Mouse (Mus musculus): ENCODE measurements around the gene 1700001P01Rik.
"Not testable (repeated sequence)": the region's sequence is repeated elsewhere in the genome, so short reads cannot be mapped to it uniquely, and the experiment has no call there.

1700001P01Rik gene

DNA sequence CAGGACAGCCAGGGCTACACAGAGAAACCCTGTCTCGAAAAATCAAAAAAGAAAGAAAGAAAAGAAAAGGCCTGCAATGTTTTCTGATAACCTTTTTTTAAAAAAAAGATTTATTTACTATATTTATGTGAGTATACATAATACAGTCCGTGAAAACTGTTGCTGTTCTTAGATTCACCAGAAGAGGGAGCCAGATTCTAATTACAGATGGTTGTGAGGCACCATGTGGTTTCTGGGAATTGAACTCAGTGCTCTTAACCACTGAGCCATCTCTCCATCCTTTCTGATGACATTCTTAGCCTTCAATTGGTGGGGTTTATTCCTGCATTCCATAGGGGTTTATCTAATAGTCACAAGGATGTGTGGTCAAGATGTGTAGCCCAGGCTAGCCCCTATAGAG is 17.4 kb upstream of the 1700001P01Rik start:
- peak; percentile 52 for DNase-seq (ENCODE audit: low spot score)

DNA sequence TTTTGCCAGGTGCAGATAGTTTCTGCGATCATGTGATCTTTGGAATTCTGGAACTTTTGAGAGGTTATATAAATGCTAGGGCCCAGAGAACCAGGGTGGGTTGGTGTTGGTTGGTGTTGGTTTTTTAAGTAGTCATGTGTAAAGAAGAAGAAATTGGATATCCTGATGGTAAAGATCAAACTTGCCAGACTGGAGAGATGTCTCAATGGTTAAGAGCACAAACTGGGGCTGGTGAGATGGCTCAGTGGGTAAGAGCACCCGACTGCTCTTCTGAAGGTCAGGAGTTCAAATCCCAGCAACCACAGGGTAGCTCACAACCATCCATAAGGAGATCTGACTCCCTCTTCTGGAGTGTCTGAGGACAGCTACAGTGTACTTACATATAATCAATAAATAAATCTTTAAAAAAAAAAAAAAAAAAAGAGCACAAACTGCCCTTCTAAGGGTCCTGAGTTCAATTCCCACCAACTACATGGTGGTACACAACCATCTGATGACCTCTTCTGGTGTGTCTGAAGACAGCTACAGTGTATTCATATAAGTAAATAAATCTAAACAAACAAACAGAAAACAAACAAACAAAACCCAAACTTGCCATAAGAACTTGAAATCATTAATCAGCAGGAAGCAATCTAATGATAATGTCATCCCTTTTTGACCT is 15.2 kb upstream of the 1700001P01Rik start:
- DNase-seq (ENCODE audit: low spot score), result not testable (repeated sequence)

DNA sequence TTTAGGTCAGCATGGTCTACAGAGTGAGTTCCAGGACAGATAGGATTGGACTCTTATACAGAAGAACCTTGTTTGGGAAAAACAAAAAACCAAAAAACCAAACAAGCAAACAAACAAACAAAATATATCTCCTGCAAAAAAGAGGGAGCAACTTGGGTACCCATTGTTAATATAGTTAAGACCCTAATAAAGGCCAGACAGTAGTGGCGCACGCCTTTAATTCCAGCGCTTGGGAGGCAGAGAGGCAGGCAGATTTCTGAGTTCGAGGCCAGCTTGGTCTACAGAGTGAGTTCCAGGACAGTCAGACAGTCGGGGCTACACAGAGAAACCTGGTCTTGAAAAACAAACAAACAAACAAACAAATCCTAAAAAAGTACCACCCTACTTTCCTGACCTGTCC is 14.0 kb upstream of the 1700001P01Rik start:
- DNase-seq (ENCODE audit: low spot score), result no peak

DNA sequence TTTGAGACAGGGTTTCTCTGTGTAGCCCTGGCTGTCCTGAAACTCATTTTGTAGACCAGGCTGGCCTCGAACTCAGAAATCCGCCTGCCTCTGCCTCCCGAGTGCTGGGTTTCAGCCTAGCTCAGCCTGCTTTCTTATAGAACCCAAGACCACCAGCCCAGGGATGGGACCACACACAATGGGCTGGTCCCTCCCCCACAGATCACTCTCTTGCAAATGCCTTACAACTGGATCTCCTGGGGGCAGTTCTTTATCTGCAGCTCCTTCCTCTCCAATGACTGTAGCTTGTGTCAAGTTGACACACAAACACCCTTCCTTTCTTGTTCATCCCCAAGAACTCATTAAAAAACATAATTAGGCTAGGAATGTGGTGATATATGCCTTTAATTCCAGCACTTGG is 12.2 kb upstream of the 1700001P01Rik start:
- no peak for DNase-seq (ENCODE audit: low spot score)

GRCm38 (mm10) chr11:97782564-97782895 is 6.8 kb upstream of the 1700001P01Rik start:
- DNase-seq (ENCODE audit: low spot score), result no peak

GRCm38 (mm10) chr11:97781832-97782563 is 6.3 kb upstream of the 1700001P01Rik start, which contains the start of gene Rpl23:
TSS of gene Rpl23 (minus strand) at chr11:97782437.
- peak; percentile 99 for DNase-seq (ENCODE audit: low spot score)

GRCm38 (mm10) chr11:97781478-97781831 is 5.7 kb upstream of the 1700001P01Rik start:
- DNase-seq (ENCODE audit: low spot score), result no peak

GRCm38 (mm10) chr11:97779968-97780701 is 4.4 kb upstream of the 1700001P01Rik start:
- DNase-seq (ENCODE audit: low spot score), result no peak

- DNase-seq (ENCODE audit: low spot score), result no peak
Measured at GRCm38 (mm10) chr11:97778918-97779317, 3.2 kb upstream of the 1700001P01Rik start.

DNA sequence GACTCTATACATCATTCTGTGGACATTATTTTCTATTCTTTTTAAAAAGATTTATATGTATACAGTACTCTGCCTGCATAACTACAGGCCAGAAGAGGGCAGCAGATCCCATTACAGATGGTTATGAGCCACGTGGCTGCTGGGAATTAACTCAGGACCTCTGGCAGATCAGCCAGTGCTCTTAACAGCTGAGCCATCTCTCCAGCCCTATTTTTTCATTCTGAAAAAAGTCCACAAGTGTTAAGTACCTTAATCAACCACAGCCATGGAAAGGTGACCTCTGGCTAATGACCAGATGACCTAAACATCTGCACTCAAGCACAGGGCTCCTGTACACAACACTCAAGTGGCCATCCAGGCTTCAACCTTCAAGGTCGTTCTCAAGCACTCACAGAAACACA is 1.4 kb upstream of the 1700001P01Rik start:
- no peak for DNase-seq (ENCODE audit: low spot score)

DNA sequence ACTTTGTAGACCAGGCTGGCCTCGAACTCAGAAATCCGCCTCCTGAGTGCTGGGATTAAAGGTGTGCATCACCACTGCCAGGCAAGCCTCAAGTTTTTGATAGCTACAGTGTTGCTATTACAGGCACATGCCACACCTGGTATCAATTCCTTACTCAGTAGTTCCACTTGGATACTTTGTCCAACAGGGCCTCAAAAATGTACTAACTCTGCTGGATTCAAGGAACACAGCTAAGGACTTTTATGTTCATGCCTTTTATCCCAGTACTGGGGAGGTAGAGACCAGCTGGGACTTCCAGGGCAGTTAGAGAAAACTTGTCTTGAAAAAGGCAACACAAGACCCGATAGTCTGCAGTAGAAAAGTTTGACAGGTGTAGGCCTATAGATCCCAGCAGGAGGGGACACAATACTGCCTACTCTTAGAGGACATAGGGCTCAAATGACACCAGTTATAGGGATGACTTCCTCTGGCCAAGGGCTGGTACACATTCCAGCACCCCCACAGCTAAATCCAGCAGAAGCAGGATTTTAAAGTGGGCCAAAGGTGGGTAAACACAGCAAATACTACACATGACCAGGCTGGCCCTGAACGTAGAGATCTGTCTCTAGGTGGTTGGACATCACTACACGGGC is 895 bp upstream of the 1700001P01Rik start:
- DNase-seq (ENCODE audit: low spot score), result no peak

DNA sequence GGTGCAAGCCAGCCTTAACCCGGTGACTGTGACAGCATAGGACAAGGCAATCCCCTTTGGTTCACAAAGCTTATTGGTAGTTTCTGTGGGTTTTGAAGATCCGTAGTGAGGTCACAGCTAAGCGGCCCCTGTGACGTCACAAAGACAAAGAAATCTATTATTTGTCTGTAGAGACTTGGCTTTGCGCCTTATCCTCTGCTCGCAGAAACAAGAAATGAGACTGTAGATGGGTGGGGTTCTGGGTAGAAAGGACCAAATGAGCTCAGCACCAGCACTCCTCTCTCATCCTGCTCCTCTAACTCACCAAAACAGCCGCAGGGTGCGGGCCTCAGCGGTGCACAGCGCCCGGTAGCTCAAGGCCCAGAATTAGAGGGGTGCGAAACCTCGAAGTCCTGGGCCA is 532 bp downstream of the 1700001P01Rik start:
- no peak for DNase-seq (ENCODE audit: low spot score)

DNA sequence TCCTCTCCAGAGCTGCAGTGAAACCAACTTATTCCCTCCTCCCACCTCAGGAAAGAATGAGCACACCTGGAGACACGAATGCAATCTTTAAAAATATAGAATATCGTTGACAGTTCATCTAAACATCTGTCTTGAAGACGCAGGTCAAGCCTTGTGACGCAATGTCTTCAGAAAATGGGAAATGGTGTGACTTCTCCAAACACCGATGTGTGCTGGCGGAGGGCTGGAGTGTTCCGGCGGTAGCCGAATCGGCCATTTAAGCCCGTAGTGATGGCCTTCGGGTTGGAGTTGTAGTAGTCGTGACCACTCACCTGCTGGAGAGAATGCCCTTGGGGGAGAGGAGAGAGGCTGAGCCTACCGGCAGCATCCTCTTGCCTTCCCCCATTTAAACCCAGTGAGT is 4.3 kb downstream of the 1700001P01Rik start:
- DNase-seq (ENCODE audit: low spot score), result no peak

GRCm38 (mm10) chr11:97769704-97770103 is 6.0 kb downstream of the 1700001P01Rik start:
- DNase-seq (ENCODE audit: low spot score), result no peak

- DNase-seq (ENCODE audit: low spot score), result peak; percentile 94
Measured at GRCm38 (mm10) chr11:97766154-97766881, 9.4 kb downstream of the 1700001P01Rik start, which contains the start of gene Cwc25. TSS of gene Cwc25 (minus strand) at chr11:97766556.

GRCm38 (mm10) chr11:97761638-97762037 is 14.1 kb downstream of the 1700001P01Rik start:
- no peak for DNase-seq (ENCODE audit: low spot score)

- DNase-seq (ENCODE audit: low spot score), result no peak
Measured at GRCm38 (mm10) chr11:97758942-97759341, 16.8 kb downstream of the 1700001P01Rik start.

GRCm38 (mm10) chr11:97758125-97758524 is 17.6 kb downstream of the 1700001P01Rik start:
- DNase-seq (ENCODE audit: low spot score), result no peak

GRCm38 (mm10) chr11:97753277-97753676 is 22.4 kb downstream of the 1700001P01Rik start:
- DNase-seq (ENCODE audit: low spot score), result no peak

DNA sequence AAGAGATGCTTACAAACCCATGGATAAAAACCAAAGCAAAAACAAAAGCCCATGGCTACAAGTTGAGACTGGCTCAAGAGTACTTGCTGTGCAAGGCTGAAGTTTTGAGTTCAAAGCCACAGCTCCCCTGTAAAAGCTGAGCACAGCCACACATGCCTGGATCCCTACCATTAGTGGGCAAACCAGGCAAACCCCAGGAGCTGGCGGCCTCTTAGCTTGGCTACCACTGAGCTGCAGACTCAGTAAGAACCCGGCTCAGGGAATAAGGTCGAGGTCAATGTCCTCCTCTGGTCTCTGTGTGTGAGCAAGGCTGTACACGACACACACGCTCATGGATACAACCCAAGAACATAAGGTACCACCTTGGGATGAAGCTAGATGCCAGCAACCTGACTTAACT is 27.2 kb downstream of the 1700001P01Rik start:
- no peak for DNase-seq (ENCODE audit: low spot score)

GRCm38 (mm10) chr11:97747773-97748172 is 27.9 kb downstream of the 1700001P01Rik start:
- no peak for DNase-seq (ENCODE audit: low spot score)

DNA sequence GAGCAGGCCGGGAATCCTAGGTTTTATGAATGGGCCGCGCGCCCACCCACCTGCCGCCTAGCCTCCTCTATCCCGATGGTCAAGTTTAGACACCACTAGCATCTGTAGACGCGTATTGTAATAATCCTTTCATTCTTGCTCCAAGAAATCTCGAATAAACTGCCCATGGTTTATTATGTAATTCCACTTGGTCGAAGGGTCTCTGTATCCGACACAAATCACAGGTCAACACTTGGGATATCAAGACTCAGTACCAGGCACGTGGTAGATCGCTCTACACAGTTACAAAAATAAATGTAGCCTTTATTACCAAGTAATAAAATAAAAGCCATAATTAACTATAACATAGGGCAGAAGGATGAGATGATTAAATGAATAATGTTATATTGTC is 30.4 kb downstream of the 1700001P01Rik start:
- no peak for DNase-seq (ENCODE audit: low spot score)

All from ovary, postnatal 14 days (tissue).